Mouse (Mus musculus): ENCODE results near the gene Ppm1n.

DNA sequence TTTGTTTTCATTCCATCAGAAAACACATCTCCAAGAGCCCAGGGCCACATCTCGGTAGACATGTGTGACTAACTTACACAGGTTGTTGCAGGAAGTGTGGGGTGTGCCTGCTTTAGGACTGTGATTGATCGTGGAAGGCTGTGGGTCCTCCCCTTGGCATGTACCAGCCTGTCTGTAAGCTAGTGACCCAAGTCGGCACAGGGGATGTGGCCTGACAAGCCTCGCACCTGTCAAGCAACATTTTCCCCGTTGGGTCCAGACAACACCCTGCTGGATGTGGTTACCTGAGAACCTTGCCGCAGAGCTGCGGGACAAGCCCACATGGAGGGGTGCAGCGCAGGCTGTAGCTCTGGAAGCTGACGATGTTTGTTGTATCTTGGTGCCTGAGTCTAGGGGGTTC, 42.6 kb upstream of the Ppm1n start:
- TF ChIP-seq CTCF (IDR thresholded peaks at IDR 0.05; ENCODE audit: control insufficient read depth, insufficient read depth, insufficient read length) (no peak), MAX (IDR thresholded peaks at IDR 0.05) (no peak), USF1 (IDR thresholded peaks at IDR 0.05; ENCODE audit: low read depth) (no peak), CEBPB (IDR thresholded peaks at IDR 0.05; ENCODE audit: low read depth) (no peak), MYOG (IDR thresholded peaks at IDR 0.05; ENCODE audit: control insufficient read depth, extremely low read depth, insufficient read length) (no peak), MYOD1 (IDR thresholded peaks at IDR 0.05; ENCODE audit: control insufficient read depth, insufficient read length, low read depth) (no peak)

All from C2C12 (cell line).